Mouse (Mus musculus): Measurements from ENCODE around the gene Slc26a1. TPM values are rescaled to one million over a fixed set of nuclear protein-coding genes. Genes with fewer than 3 reads are reported as not detected.

Gene Slc26a1
- polyA plus RNA-seq, 1 experiment from 2014 or later = 1.0 TPM

GRCm38 (mm10) chr5:108707758-108708157 lies 32.4 kb upstream of the Slc26a1 start:
- H3K36me3 ChIP-seq = peaks cover 56% of the 10 kb centered on the region
- H3K9ac ChIP-seq = no peak overlapping the region
- no peak overlapping the region for H3K4me2 ChIP-seq
- peak; percentile 38 for ATAC-seq (ENCODE audit: insufficient number of reproducible peaks, low FRiP score)
- no peak overlapping the region for H3K27ac ChIP-seq (ENCODE audit: poor library complexity, severe bottlenecking)
- no peak overlapping the region for H3K4me3 ChIP-seq
- H3K9me3 ChIP-seq (replicated peaks) = no peaks in the 10 kb centered on the region
- H3K27me3 ChIP-seq (replicated peaks) = no peaks in the 10 kb centered on the region
- 65% methylated on average over 2 of the region's 2 CpGs for WGBS
- peaks cover 31% of the 10 kb centered on the region for H3K4me1 ChIP-seq (replicated peaks)

- H3K36me3 ChIP-seq = peaks cover 53% of the 10 kb centered on the region
- ATAC-seq (ENCODE audit: insufficient number of reproducible peaks, low FRiP score) = no peak; the same call in 1 of the 2 replicates
- no peaks in the 10 kb centered on the region for H3K9me3 ChIP-seq (replicated peaks)
- no peak overlapping the region for H3K27ac ChIP-seq (ENCODE audit: poor library complexity, severe bottlenecking)
- WGBS = 65% methylated on average over 12 of the region's 12 CpGs
- H3K4me3 ChIP-seq = no peak overlapping the region
- no peak overlapping the region for H3K9ac ChIP-seq
- H3K4me2 ChIP-seq = no peak overlapping the region
- H3K27me3 ChIP-seq (replicated peaks) = no peaks in the 10 kb centered on the region
- H3K4me1 ChIP-seq (replicated peaks) = peaks cover 56% of the 10 kb centered on the region
Observed at GRCm38 (mm10) chr5:108703754-108704626, 28.6 kb upstream of the Slc26a1 start.

GRCm38 (mm10) chr5:108701341-108702021 lies 26.1 kb upstream of the Slc26a1 start:
- peak overlapping the region; percentile 52; the same call in 1 of the 2 replicates for H3K27ac ChIP-seq (ENCODE audit: poor library complexity, severe bottlenecking)
- H3K36me3 ChIP-seq = peaks cover 35% of the 10 kb centered on the region
- H3K4me3 ChIP-seq = no peak overlapping the region
- no peaks in the 10 kb centered on the region for H3K27me3 ChIP-seq (replicated peaks)
- no peaks in the 10 kb centered on the region for H3K9me3 ChIP-seq (replicated peaks)
- no peak overlapping the region for H3K9ac ChIP-seq
- no peak overlapping the region for H3K4me2 ChIP-seq
- WGBS = 64% methylated on average over 10 of the region's 10 CpGs
- peaks cover 68% of the 10 kb centered on the region for H3K4me1 ChIP-seq (replicated peaks)
- no peak for ATAC-seq (ENCODE audit: insufficient number of reproducible peaks, low FRiP score)

GRCm38 (mm10) chr5:108700346-108700745 lies 25.0 kb upstream of the Slc26a1 start:
- H3K9ac ChIP-seq = peak overlapping the region; percentile 6; the same call in 1 of the 2 replicates
- ATAC-seq (ENCODE audit: insufficient number of reproducible peaks, low FRiP score) = peak; percentile 51
- no peaks in the 10 kb centered on the region for H3K9me3 ChIP-seq (replicated peaks)
- H3K36me3 ChIP-seq = peaks cover 24% of the 10 kb centered on the region
- 0 out of 2 replicates have a peak overlapping the region, but pooled peaks have one; percentile 7 for H3K4me2 ChIP-seq
- peak overlapping the region; percentile 52 for H3K27ac ChIP-seq (ENCODE audit: poor library complexity, severe bottlenecking)
- H3K27me3 ChIP-seq (replicated peaks) = no peaks in the 10 kb centered on the region
- peaks cover 79% of the 10 kb centered on the region for H3K4me1 ChIP-seq (replicated peaks)
- no peak overlapping the region for H3K4me3 ChIP-seq
- 25% methylated on average over 3 of the region's 3 CpGs for WGBS

- Histone ChIP-seq H3K9ac (peak overlapping the region; percentile 36), H3K36me3 (no peaks in the 10 kb centered on the region; the same call in 1 of the 2 replicates), H3K27ac (ENCODE audit: poor library complexity, severe bottlenecking) (peak overlapping the region; percentile 26), H3K4me2 (peak overlapping the region; percentile 12), H3K4me1 (replicated peaks) (peaks cover 81% of the 10 kb centered on the region), H3K4me3 (no peak overlapping the region), H3K9me3 (replicated peaks) (no peaks in the 10 kb centered on the region), H3K27me3 (replicated peaks) (no peaks in the 10 kb centered on the region)
- WGBS = 60% methylated on average over 4 of the region's 4 CpGs
- ATAC-seq (ENCODE audit: insufficient number of reproducible peaks, low FRiP score) = no peak
Observed at GRCm38 (mm10) chr5:108697341-108697753, 22.0 kb upstream of the Slc26a1 start.

- WGBS = 85% methylated on average over 3 of the region's 3 CpGs
- Histone ChIP-seq H3K9ac (no peak overlapping the region), H3K27ac (ENCODE audit: poor library complexity, severe bottlenecking) (peak overlapping the region; percentile 26; the same call in 1 of the 2 replicates), H3K4me3 (no peak overlapping the region), H3K36me3 (no peaks in the 10 kb centered on the region; the same call in 1 of the 2 replicates), H3K27me3 (replicated peaks) (no peaks in the 10 kb centered on the region), H3K4me2 (peak overlapping the region; percentile 78), H3K9me3 (replicated peaks) (no peaks in the 10 kb centered on the region), H3K4me1 (replicated peaks) (peaks cover 83% of the 10 kb centered on the region)
- no peak for ATAC-seq (ENCODE audit: insufficient number of reproducible peaks, low FRiP score)
Observed at GRCm38 (mm10) chr5:108696542-108696941, 21.2 kb upstream of the Slc26a1 start.

GRCm38 (mm10) chr5:108695861-108696260 lies 20.5 kb upstream of the Slc26a1 start:
- H3K9me3 ChIP-seq (replicated peaks) = no peaks in the 10 kb centered on the region
- ATAC-seq (ENCODE audit: insufficient number of reproducible peaks, low FRiP score) = no peak
- no peaks in the 10 kb centered on the region for H3K27me3 ChIP-seq (replicated peaks)
- H3K4me3 ChIP-seq = peak overlapping the region; percentile 96
- peaks cover 79% of the 10 kb centered on the region for H3K4me1 ChIP-seq (replicated peaks)
- peak overlapping the region; percentile 78 for H3K4me2 ChIP-seq
- H3K36me3 ChIP-seq = no peaks in the 10 kb centered on the region; the same call in 1 of the 2 replicates
- no peak overlapping the region; the same call in 1 of the 2 replicates for H3K9ac ChIP-seq
- WGBS = 89% methylated on average over 11 of the region's 12 CpGs
- no peak overlapping the region for H3K27ac ChIP-seq (ENCODE audit: poor library complexity, severe bottlenecking)

GRCm38 (mm10) chr5:108694352-108695261 lies 19.2 kb upstream of the Slc26a1 start:
- H3K4me1 ChIP-seq (replicated peaks) = peaks cover 67% of the 10 kb centered on the region
- whole genome bisulfite sequencing = under 1% methylated on average over 87 of the region's 99 CpGs
- ATAC-seq (ENCODE audit: insufficient number of reproducible peaks, low FRiP score) = peak; percentile 76
- peak overlapping the region; percentile 69 for H3K27ac ChIP-seq (ENCODE audit: poor library complexity, severe bottlenecking)
- H3K27me3 ChIP-seq (replicated peaks) = no peaks in the 10 kb centered on the region
- H3K9ac ChIP-seq = peak overlapping the region; percentile 96
- H3K4me2 ChIP-seq = peak overlapping the region; percentile 78
- no peaks in the 10 kb centered on the region; the same call in 1 of the 2 replicates for H3K36me3 ChIP-seq
- H3K4me3 ChIP-seq = peak overlapping the region; percentile 96
- no peaks in the 10 kb centered on the region for H3K9me3 ChIP-seq (replicated peaks)

GRCm38 (mm10) chr5:108693872-108694288 lies 18.5 kb upstream of the Slc26a1 start:
- Histone ChIP-seq H3K27me3 (replicated peaks) (no peaks in the 10 kb centered on the region), H3K36me3 (no peaks in the 10 kb centered on the region; the same call in 1 of the 2 replicates), H3K4me1 (replicated peaks) (peaks cover 60% of the 10 kb centered on the region), H3K9ac (peak overlapping the region; percentile 96), H3K9me3 (replicated peaks) (no peaks in the 10 kb centered on the region), H3K27ac (ENCODE audit: poor library complexity, severe bottlenecking) (peak overlapping the region; percentile 69; the same call in 1 of the 2 replicates), H3K4me2 (peak overlapping the region; percentile 78), H3K4me3 (peak overlapping the region; percentile 96)
- peak; percentile 95 for ATAC-seq (ENCODE audit: insufficient number of reproducible peaks, low FRiP score)
- whole genome bisulfite sequencing = under 1% methylated on average over 32 of the region's 43 CpGs

- no peak within 1 kb of the TSS for H3K27ac ChIP-seq (ENCODE audit: poor library complexity, severe bottlenecking)
- 4% methylated on average over 16 of the region's 18 CpGs for WGBS
- H3K4me2 ChIP-seq = peak within 1 kb of the TSS; percentile 78
- peak within 1 kb of the TSS; percentile 79 for H3K9ac ChIP-seq
- peaks cover 44% of the 10 kb centered on the region for H3K4me1 ChIP-seq (replicated peaks)
- ATAC-seq (ENCODE audit: insufficient number of reproducible peaks, low FRiP score) = no peak
- H3K9me3 ChIP-seq (replicated peaks) = no peaks in the 10 kb centered on the region
- H3K27me3 ChIP-seq (replicated peaks) = no peaks in the 10 kb centered on the region
- H3K4me3 ChIP-seq = peak within 1 kb of the TSS; percentile 96
- no peaks in the 10 kb centered on the region; the same call in 1 of the 2 replicates for H3K36me3 ChIP-seq
Observed at GRCm38 (mm10) chr5:108692271-108692670, 16.9 kb upstream of the Slc26a1 start, which contains the start of gene Fgfrl1. Fgfrl1 (plus strand) TSS chr5:108692382.
